Mouse (Mus musculus): ENCODE data around the gene Vmn2r47. TPM values are rescaled to one million over a fixed set of nuclear protein-coding genes. Genes with fewer than 3 reads are reported as not detected.
"Not testable (repeated sequence)": the region's sequence is repeated elsewhere in the genome, so short reads cannot be mapped to it uniquely, and the experiment has no call there.

The Vmn2r47 gene
- polyA plus RNA-seq (2015; fragmentation: Nextera tagmentation; extraction: Ambion mirVana) = not detected in 2 replicates

GRCm38 (mm10) chr7:9841225-9841624 lies at the start of gene Vmn2r47:
Vmn2r47 (minus strand) TSS chr7:9841325.
- not testable (repeated sequence) for H3K4me3 ChIP-seq; H3K9me3 ChIP-seq; H3K27ac ChIP-seq; H3K4me2 ChIP-seq; H3K27me3 ChIP-seq; ATAC-seq (ENCODE audit: borderline replicate concordance, extremely low read depth, low FRiP score, low TSS enrichment); H3K9ac ChIP-seq; H3K36me3 ChIP-seq; H3K4me1 ChIP-seq
- no CpG with 5 or more reads among the region's 1 CpGs for WGBS

GRCm38 (mm10) chr7:9770471-9770870 lies 70.7 kb downstream of the Vmn2r47 start, which contains the start of gene Vmn2r46:
Vmn2r46 (minus strand) TSS chr7:9770571.
- not testable (repeated sequence) for H3K9ac ChIP-seq; H3K9me3 ChIP-seq; ATAC-seq (ENCODE audit: borderline replicate concordance, extremely low read depth, low FRiP score, low TSS enrichment); H3K4me2 ChIP-seq; H3K4me3 ChIP-seq; H3K27ac ChIP-seq; H3K36me3 ChIP-seq; H3K27me3 ChIP-seq; H3K4me1 ChIP-seq
- WGBS = no CpG with 5 or more reads among the region's 1 CpGs

Other genes starting within 250 kb of the Vmn2r47 start
- not detected in 2 replicates for gene Vmn2r46, start 70.8 kb downstream of the Vmn2r47 start, polyA plus RNA-seq (2015; fragmentation: Nextera tagmentation; extraction: Ambion mirVana)
- gene Vmn2r48, start 112.3 kb upstream of the Vmn2r47 start, polyA plus RNA-seq (2015; fragmentation: Nextera tagmentation; extraction: Ambion mirVana) = not detected in 2 replicates
- not detected in 2 replicates for gene Vmn2r49, start 150.9 kb upstream of the Vmn2r47 start, polyA plus RNA-seq (2015; fragmentation: Nextera tagmentation; extraction: Ambion mirVana)
- gene Vmn2r50, start 212.0 kb upstream of the Vmn2r47 start, polyA plus RNA-seq (2015; fragmentation: Nextera tagmentation; extraction: Ambion mirVana) = not detected in 2 replicates

Data from lung, embryonic 15.5 days (tissue).